Mouse (Mus musculus): ENCODE measurements around the gene Fgfr2. TPM values are rescaled to one million over a fixed set of nuclear protein-coding genes. Genes with fewer than 3 reads are reported as not detected.

The Fgfr2 gene
- polyA plus RNA-seq, 1 experiment from 2014 or later, result 11.2 TPM

DNA sequence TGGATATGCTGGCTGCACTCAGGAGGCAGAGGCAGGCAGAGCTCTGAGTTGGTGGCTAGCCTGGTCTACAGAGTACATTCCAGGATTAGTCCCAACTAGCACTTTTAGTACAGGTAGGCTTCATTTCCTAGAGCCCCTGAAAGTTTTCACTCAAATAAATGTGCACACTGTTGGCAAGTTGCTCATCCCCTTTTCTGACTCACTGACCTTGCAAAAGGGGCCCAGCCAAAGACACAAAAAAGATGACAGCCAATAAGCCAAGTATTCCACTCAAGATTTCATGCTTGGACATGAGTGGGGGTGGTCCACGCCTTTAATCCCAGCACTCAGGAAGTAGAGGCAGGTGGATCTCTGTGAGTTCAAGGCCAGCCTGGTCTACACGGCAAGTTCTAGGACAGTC, 541.7 kb downstream of the Fgfr2 start:
- ATAC-seq (no peak), DNase-seq (no peak)
- TF ChIP-seq EP300 (IDR thresholded peaks at IDR 0.05; ENCODE audit: low read depth) (no peak), CTCF (IDR thresholded peaks at IDR 0.05; ENCODE audit: low read depth) (no peak)
- no peak overlapping the region for H3K4me3 ChIP-seq (ENCODE audit: low read depth, low read length)
- H3K36me3 ChIP-seq (replicated peaks; ENCODE audit: insufficient read depth, low read length), result no peaks in the 10 kb centered on the region
- no peak overlapping the region for H3K27ac ChIP-seq (ENCODE audit: low read depth)
- H3K4me1 ChIP-seq (ENCODE audit: insufficient read depth), result no peaks in the 10 kb centered on the region
- peaks cover 43% of the 10 kb centered on the region for H3K27me3 ChIP-seq (ENCODE audit: insufficient read depth, low read length)
- WGBS (ENCODE audit: insufficient replicate concordance), result 86% methylated on average over 2 of the region's 2 CpGs
- no peak overlapping the region for H3K9ac ChIP-seq (replicated peaks)
- no peak overlapping the region for H3K4me2 ChIP-seq (ENCODE audit: low read depth, low read length)
- H3K9me3 ChIP-seq (ENCODE audit: low read length), result no peaks in the 10 kb centered on the region

DNA sequence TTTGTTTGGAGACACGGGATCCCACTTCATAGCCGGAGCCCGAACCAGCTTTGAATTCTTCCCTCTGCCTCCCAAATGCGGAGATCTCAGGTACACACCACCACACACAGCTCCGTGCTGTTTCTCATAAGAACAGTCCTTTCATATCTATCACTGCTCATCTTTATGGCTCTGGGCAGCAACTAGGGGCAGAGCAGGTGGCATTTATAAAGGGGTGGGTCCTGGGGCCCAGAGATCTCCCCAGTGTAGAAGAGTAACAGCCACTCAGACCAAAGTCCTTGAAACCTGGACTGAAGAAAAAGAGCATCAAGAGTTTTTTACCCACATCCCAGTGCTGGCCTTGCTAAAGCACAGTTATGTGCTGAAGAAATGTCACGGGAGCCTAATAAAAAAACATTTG, 542.6 kb downstream of the Fgfr2 start:
- WGBS (ENCODE audit: insufficient replicate concordance), result 48% methylated on average over 6 of the region's 6 CpGs
- Histone ChIP-seq H3K4me1 (ENCODE audit: insufficient read depth) (0 out of 2 replicates have a peak, but pooled peaks cover under 1% of the 10 kb centered on the region), H3K36me3 (replicated peaks; ENCODE audit: insufficient read depth, low read length) (no peaks in the 10 kb centered on the region), H3K27ac (ENCODE audit: low read depth) (no peak overlapping the region), H3K9ac (replicated peaks) (no peak overlapping the region), H3K4me3 (ENCODE audit: low read depth, low read length) (no peak overlapping the region), H3K9me3 (ENCODE audit: low read length) (no peaks in the 10 kb centered on the region), H3K4me2 (ENCODE audit: low read depth, low read length) (no peak overlapping the region), H3K27me3 (ENCODE audit: insufficient read depth, low read length) (peaks cover 43% of the 10 kb centered on the region)
- TF ChIP-seq CTCF (IDR thresholded peaks at IDR 0.05; ENCODE audit: low read depth) (no peak), EP300 (IDR thresholded peaks at IDR 0.05; ENCODE audit: low read depth) (no peak)
- no peak for ATAC-seq
- no peak for DNase-seq

DNA sequence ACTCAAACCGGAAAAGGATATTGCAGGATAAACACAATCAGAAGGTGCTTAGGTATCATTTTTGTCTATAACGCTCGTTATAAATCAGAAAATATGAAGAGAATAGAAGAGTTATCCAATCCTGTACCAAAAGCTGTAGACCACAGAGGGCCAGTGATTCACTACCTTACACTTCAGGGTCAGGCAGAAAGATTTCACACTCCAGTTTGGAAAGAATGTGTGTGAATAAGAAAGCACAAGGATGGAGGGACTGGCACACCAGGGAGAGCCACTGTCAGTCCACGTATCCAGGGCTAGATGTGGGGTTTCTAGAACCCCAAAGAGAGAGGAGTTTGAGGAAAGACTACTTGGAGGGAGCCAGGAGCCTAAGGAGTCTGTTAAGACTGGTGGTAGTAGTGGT, 546.3 kb downstream of the Fgfr2 start:
- no peak for ATAC-seq
- H3K36me3 ChIP-seq (replicated peaks; ENCODE audit: insufficient read depth, low read length), result no peaks in the 10 kb centered on the region
- H3K4me1 ChIP-seq (ENCODE audit: insufficient read depth), result peaks cover 15% of the 10 kb centered on the region
- H3K4me3 ChIP-seq (ENCODE audit: low read depth, low read length), result peak overlapping the region; percentile 72
- 45% methylated on average over 4 of the region's 4 CpGs for WGBS (ENCODE audit: insufficient replicate concordance)
- no peak for DNase-seq
- no peak overlapping the region for H3K27ac ChIP-seq (ENCODE audit: low read depth)
- H3K9me3 ChIP-seq (ENCODE audit: low read length), result no peaks in the 10 kb centered on the region
- TF ChIP-seq EP300 (IDR thresholded peaks at IDR 0.05; ENCODE audit: low read depth) (no peak), CTCF (IDR thresholded peaks at IDR 0.05; ENCODE audit: low read depth) (no peak)
- peaks cover 28% of the 10 kb centered on the region for H3K27me3 ChIP-seq (ENCODE audit: insufficient read depth, low read length)
- peak overlapping the region; percentile 89 for H3K4me2 ChIP-seq (ENCODE audit: low read depth, low read length)
- 0 out of 2 replicates have a peak overlapping the region, but pooled peaks have one; percentile 83 for H3K9ac ChIP-seq (replicated peaks)

DNA sequence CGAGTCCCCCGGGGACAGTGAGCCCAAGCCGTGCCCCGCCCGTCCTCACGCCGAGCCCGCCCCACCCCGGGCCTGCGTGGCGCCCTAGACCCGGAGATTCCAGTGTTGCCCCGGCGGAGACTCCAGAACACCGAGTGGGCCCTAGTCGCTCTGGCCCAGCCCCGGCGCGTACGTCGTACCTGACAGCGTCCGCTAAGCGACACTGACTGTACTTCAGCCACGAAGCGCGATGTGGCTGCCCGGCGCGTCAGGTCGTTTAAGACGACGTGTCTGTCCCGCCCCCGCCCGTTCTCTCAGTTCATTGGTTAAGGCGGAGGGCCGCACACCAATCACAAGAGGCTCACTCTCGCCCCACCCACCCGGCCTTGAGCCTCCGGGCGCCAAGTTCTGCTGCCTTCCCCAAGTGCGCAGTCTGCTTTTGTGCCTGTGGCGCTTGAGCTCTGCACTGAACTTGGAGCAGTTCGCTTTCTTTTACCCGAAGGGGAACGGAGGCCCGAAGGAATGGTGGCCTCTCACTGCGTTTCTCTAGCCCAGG, 547.0 kb downstream of the Fgfr2 start, which contains the start of gene Oat:
Gene Oat (minus strand): TSS at position 283 of the 535 bp plus-strand sequence.
- Histone ChIP-seq H3K4me1 (ENCODE audit: insufficient read depth) (peaks cover 15% of the 10 kb centered on the region), H3K9me3 (ENCODE audit: low read length) (no peaks in the 10 kb centered on the region), H3K9ac (replicated peaks) (peak within 1 kb of the TSS; percentile 83), H3K27me3 (ENCODE audit: insufficient read depth, low read length) (peaks cover 21% of the 10 kb centered on the region), H3K4me2 (ENCODE audit: low read depth, low read length) (peak within 1 kb of the TSS; percentile 89), H3K36me3 (replicated peaks; ENCODE audit: insufficient read depth, low read length) (no peaks in the 10 kb centered on the region), H3K4me3 (ENCODE audit: low read depth, low read length) (peak within 1 kb of the TSS; percentile 72), H3K27ac (ENCODE audit: low read depth) (peak within 1 kb of the TSS; percentile 95)
- DNase-seq (peak; percentile 98), ATAC-seq (peak; percentile 96)
- WGBS (ENCODE audit: insufficient replicate concordance), result 1% methylated on average over 48 of the region's 49 CpGs
- TF ChIP-seq EP300 (IDR thresholded peaks at IDR 0.05; ENCODE audit: low read depth) (peak; percentile 31; the same call in 1 of the 2 replicates), CTCF (IDR thresholded peaks at IDR 0.05; ENCODE audit: low read depth) (peak; percentile 15; the same call in 1 of the 2 replicates)

- H3K4me3 ChIP-seq (ENCODE audit: low read depth, low read length), result peak overlapping the region; percentile 72
- H3K9me3 ChIP-seq (ENCODE audit: low read length), result no peaks in the 10 kb centered on the region
- ATAC-seq, result peak; percentile 78
- WGBS (ENCODE audit: insufficient replicate concordance), result 1% methylated on average over 13 of the region's 13 CpGs
- H3K27me3 ChIP-seq (ENCODE audit: insufficient read depth, low read length), result peaks cover 17% of the 10 kb centered on the region
- peak; percentile 77 for TF ChIP-seq CTCF (IDR thresholded peaks at IDR 0.05; ENCODE audit: low read depth)
- no peak for TF ChIP-seq EP300 (IDR thresholded peaks at IDR 0.05; ENCODE audit: low read depth)
- peak; percentile 87 for DNase-seq
- no peaks in the 10 kb centered on the region for H3K36me3 ChIP-seq (replicated peaks; ENCODE audit: insufficient read depth, low read length)
- peaks cover 16% of the 10 kb centered on the region for H3K4me1 ChIP-seq (ENCODE audit: insufficient read depth)
- H3K4me2 ChIP-seq (ENCODE audit: low read depth, low read length), result peak overlapping the region; percentile 89
- peak overlapping the region; percentile 83 for H3K9ac ChIP-seq (replicated peaks)
- peak overlapping the region; percentile 95 for H3K27ac ChIP-seq (ENCODE audit: low read depth)
These were observed 547.5 kb downstream of the Fgfr2 start for GRCm38 (mm10) chr7:132575623-132576022.

- no peak overlapping the region for H3K27ac ChIP-seq (ENCODE audit: low read depth)
- TF ChIP-seq EP300 (IDR thresholded peaks at IDR 0.05; ENCODE audit: low read depth) (no peak), CTCF (IDR thresholded peaks at IDR 0.05; ENCODE audit: low read depth) (no peak)
- peaks cover 16% of the 10 kb centered on the region for H3K27me3 ChIP-seq (ENCODE audit: insufficient read depth, low read length)
- ATAC-seq (no peak), DNase-seq (no peak)
- H3K4me3 ChIP-seq (ENCODE audit: low read depth, low read length), result no peak overlapping the region
- H3K36me3 ChIP-seq (replicated peaks; ENCODE audit: insufficient read depth, low read length), result peaks cover 6% of the 10 kb centered on the region; the same call in 1 of the 2 replicates
- H3K4me2 ChIP-seq (ENCODE audit: low read depth, low read length), result peak overlapping the region; percentile 45
- H3K4me1 ChIP-seq (ENCODE audit: insufficient read depth), result peaks cover 21% of the 10 kb centered on the region
- WGBS (ENCODE audit: insufficient replicate concordance), result 69% methylated on average over 5 of the region's 5 CpGs
- H3K9me3 ChIP-seq (ENCODE audit: low read length), result no peaks in the 10 kb centered on the region
- H3K9ac ChIP-seq (replicated peaks), result no peak overlapping the region
These were observed 548.5 kb downstream of the Fgfr2 start for GRCm38 (mm10) chr7:132574646-132575045.

Measured in liver, postnatal 0 days (tissue).